Mouse (Mus musculus) neural tube, postnatal 0 days (tissue): ENCODE measurements around the gene Stpg2. TPM values are rescaled to one million over a fixed set of nuclear protein-coding genes. Genes with fewer than 3 reads are reported as not detected.

Source experiments
- polyA plus RNA-seq: library from polyadenylated mRNA; unstranded; fragments of >200 nt; fragmentation: Nextera tagmentation; extraction: Ambion mirVana; gene quantifications from 2 replicates; pipeline ENCODE4 v1.2.1, GENCODE M21; 2015

Stpg2 gene
- 0.09 TPM in 1 of 2 replicates, not detected in the other for polyA plus RNA-seq

GRCm38 (mm10) chr3:139205444-139205998, at the start of gene Stpg2:
Stpg2 (plus strand) TSS chr3:139205694.

Other genes with a start within 250 kb of the Stpg2 start
- gene Rap1gds1, start 130.5 kb upstream of the Stpg2 start, polyA plus RNA-seq = 118 and 126 TPM in 2 replicates